Mouse (Mus musculus) liver, embryonic 11.5 days (tissue): ENCODE measurements around the gene Mettl25. TPM values are rescaled to one million over a fixed set of nuclear protein-coding genes. Genes with fewer than 3 reads are reported as not detected.
A peak's percentile ranks its signal among the peaks of the same experiment; 100 is the strongest.

Experiments used
- ATAC-seq: fragments of 200-750 bp; cut with Nextera tagmentation; replicated peaks from 2 replicates; pipeline ENCODE4 v1.8.0; 2017; ENCODE audit warnings: moderate number of reproducible peaks, mild to moderate bottlenecking, moderate TSS enrichment, moderate library complexity; ENCODE audit not compliant: low FRiP score
- DNase-seq: peaks from one replicate; pipeline ENCODE4 v3.0.0-alpha.2; 2017; ENCODE audit warnings: low spot score
- H3K27ac ChIP-seq: fragments of 300-500 bp; sonication (generic); 2 replicates; pipeline ENCODE4 v1.5.1; 2014; ENCODE audit warnings: mild to moderate bottlenecking, low read depth, low read length, control low read depth
- H3K27me3 ChIP-seq: fragments of 300-500 bp; sonication (generic); replicated peaks from 2 replicates; pipeline ENCODE4 v1.6.1; 2014; ENCODE audit warnings: low read length, mixed read lengths; ENCODE audit not compliant: control insufficient read depth, insufficient read depth
- H3K36me3 ChIP-seq: fragments of 300-500 bp; sonication (generic); 2 replicates; pipeline ENCODE4 v1.6.1; 2014; ENCODE audit warnings: mild to moderate bottlenecking, low read length, moderate library complexity, mixed read lengths; ENCODE audit not compliant: control insufficient read depth, insufficient read depth
- H3K4me1 ChIP-seq: fragments of 300-500 bp; sonication (generic); replicated peaks from 2 replicates; pipeline ENCODE4 v1.6.1; 2014; ENCODE audit warnings: low read length, mixed read lengths; ENCODE audit not compliant: control insufficient read depth, insufficient read depth
- H3K4me2 ChIP-seq: fragments of 300-500 bp; sonication (generic); 2 replicates; pipeline ENCODE4 v1.6.1; 2014; ENCODE audit warnings: mild to moderate bottlenecking, control low read depth, moderate library complexity
- H3K4me3 ChIP-seq: fragments of 300-500 bp; sonication (generic); 2 replicates; pipeline ENCODE4 v1.5.1; 2014; ENCODE audit warnings: low read depth, low read length, control low read depth
- H3K9ac ChIP-seq: fragments of 300-500 bp; sonication (generic); 2 replicates; pipeline ENCODE4 v1.6.1; 2014; ENCODE audit warnings: low read depth, low read length, control low read depth
- H3K9me3 ChIP-seq: fragments of 300-500 bp; sonication (generic); 2 replicates; pipeline ENCODE4 v1.6.1; 2016; ENCODE audit warnings: low read length, inconsistent platforms, mixed read lengths; ENCODE audit not compliant: control insufficient read depth
- WGBS: fragments of 180-500 bp; shearing (Covaris S2); extraction: QIAGEN DNeasy Blood & Tissue Kit; methylation state at CpG from one replicate; pipeline ENCODE4 v1.1.7; 2014; 5-methylcytosine and 5-hydroxymethylcytosine counted together
- polyA plus RNA-seq: library from polyadenylated mRNA; unstranded; fragments of >200 nt; fragmentation: Nextera tagmentation; extraction: Ambion mirVana; gene quantifications from 2 replicates; pipeline ENCODE4 v1.2.1, GENCODE M21; 2014

Mettl25 gene
- 13.1 and 13.3 TPM in 2 replicates for polyA plus RNA-seq

DNA sequence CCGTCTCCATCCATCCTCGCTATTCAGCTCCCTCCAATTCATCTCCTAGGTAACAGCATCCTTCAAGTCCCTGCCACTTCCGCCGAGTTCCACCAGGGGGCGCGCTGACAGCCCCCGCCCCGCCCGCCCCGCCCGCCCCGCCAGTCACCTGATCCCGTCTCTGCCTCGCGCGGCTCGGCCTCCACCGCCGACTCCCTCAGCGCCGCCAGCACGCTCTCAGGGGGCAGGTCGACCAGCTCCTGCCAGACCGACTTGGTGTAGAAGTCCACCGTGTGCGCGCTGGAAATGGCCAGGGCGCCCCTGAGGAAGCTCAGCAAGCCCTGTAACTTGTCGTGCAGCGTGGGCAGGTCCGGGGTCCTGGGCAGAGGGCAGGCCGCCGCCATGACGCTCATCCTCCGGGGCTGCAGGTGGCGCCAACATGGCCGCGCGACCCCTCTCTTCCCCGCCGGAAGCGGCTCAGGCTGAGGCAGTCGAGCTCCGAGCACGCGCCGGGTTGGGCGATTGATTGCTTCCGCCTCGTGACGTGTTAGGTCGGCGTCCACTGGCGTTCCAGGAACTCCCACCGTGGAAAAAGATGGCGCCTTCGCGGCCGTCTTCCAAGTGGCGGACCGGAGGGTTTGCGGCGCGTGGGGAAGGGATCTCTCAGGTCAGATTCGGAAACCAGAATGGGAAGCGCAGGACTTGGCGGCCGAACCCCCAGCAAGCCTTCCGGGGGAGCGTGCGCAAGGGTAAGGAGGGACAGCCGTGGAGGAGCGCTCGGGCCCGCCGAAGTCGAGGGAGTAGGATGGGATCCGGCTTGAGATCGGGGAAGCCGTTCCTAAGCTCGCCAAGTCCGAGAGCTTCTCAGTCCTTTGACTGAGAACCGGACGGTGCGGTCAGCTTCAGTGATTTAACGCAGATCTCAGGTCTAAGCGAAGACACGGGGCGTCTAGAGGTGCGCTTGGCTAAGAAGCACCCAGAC lies at the start of gene Mettl25, which contains the start of gene Ccdc59:
Gene Mettl25, minus strand, starts transcription at position 453 of the 961 bp plus-strand sequence.
Gene Ccdc59, plus strand, starts transcription at position 140 of the 961 bp plus-strand sequence.
- Histone ChIP-seq H3K27ac (peak within 1 kb of the TSS; percentile 80), H3K9ac (peak within 1 kb of the TSS; percentile 78), H3K4me3 (peak within 1 kb of the TSS; percentile 84), H3K36me3 (peaks cover 11% of the 10 kb centered on the region), H3K4me1 (peaks cover 2% of the 10 kb centered on the region), H3K27me3 (no peaks in the 10 kb centered on the region), H3K9me3 (no peaks in the 10 kb centered on the region), H3K4me2 (peak within 1 kb of the TSS; percentile 78)
- DNase-seq (peak; percentile 95), ATAC-seq (peak; percentile 96)
- under 1% methylated on average over 84 of the region's 90 CpGs for WGBS

DNA sequence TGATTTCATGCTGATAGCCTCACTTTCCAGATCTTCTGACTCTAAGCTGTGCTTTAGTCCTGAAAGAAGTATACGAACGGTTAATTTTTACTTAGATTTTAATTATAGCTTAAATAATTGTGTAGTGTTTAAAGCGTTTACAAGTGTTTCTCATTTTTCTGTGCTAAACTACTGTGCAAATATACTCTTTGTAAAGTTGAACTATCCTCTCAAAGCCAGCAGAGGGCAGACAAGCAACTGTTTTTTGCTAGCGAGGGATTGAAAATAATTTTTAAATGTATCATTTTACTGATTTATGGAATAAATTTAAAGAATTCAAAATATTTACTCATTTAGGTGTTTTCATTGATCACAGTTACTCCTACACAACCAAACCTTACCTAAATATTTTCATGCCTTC lies 26.1 kb upstream of the Mettl25 start:
- Histone ChIP-seq H3K27me3 (no peaks in the 10 kb centered on the region), H3K4me1 (no peaks in the 10 kb centered on the region), H3K9me3 (no peaks in the 10 kb centered on the region), H3K36me3 (no peaks in the 10 kb centered on the region), H3K4me2 (no peak overlapping the region), H3K9ac (no peak overlapping the region), H3K4me3 (no peak overlapping the region), H3K27ac (no peak overlapping the region)
- ATAC-seq (no peak), DNase-seq (no peak)
- WGBS, result 54% methylated on average over 4 of the region's 4 CpGs

DNA sequence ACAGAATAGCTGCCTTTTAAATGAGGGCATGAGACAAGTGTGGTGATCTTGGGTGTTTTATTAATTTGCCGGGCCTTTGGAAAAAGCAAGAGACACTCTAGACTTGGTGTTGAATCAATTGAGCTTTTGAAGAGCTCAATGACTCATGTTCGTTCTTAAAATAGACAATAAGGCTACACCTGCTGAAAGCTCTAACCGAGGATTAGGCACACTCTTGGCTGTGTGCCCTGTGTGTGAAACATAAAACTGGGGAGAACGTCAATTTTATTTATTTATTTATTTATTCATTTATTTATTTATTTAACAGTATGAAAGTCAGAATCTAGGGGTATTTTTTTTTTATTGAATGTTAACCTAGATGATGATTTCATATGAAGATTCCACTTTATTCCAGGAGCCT lies 10.0 kb upstream of the Mettl25 start:
- DNase-seq (no peak), ATAC-seq (no peak)
- Histone ChIP-seq H3K9ac (no peak overlapping the region), H3K4me3 (no peak overlapping the region), H3K4me2 (no peak overlapping the region), H3K9me3 (no peaks in the 10 kb centered on the region), H3K4me1 (no peaks in the 10 kb centered on the region), H3K27ac (no peak overlapping the region), H3K27me3 (no peaks in the 10 kb centered on the region), H3K36me3 (peaks cover 8% of the 10 kb centered on the region)
- 83% methylated on average over 4 of the region's 4 CpGs for WGBS

DNA sequence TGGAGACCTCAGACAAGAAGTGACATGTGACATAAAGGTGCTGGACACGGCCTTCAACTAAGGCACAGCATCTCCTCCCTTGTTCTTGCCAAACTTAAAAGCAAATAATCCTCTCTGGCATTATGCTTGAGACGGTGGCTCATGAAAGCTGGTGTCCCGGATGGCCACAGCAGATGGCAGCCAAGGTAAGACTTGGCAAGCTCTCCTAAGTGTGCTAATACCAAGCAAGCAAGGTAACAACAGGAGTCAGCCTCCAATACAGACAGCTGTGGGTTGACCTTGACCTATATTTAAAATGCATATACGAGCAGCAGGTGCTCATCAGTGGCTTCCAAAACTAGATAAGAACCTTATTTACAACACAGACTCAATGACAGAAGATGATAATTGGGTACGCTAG lies 9.1 kb upstream of the Mettl25 start:
- Histone ChIP-seq H3K36me3 (peaks cover 11% of the 10 kb centered on the region), H3K4me2 (no peak overlapping the region), H3K4me1 (no peaks in the 10 kb centered on the region), H3K9ac (no peak overlapping the region), H3K9me3 (no peaks in the 10 kb centered on the region), H3K27ac (no peak overlapping the region), H3K27me3 (no peaks in the 10 kb centered on the region), H3K4me3 (no peak overlapping the region)
- DNase-seq (no peak), ATAC-seq (no peak)
- WGBS, result 83% methylated on average over 5 of the region's 5 CpGs

DNA sequence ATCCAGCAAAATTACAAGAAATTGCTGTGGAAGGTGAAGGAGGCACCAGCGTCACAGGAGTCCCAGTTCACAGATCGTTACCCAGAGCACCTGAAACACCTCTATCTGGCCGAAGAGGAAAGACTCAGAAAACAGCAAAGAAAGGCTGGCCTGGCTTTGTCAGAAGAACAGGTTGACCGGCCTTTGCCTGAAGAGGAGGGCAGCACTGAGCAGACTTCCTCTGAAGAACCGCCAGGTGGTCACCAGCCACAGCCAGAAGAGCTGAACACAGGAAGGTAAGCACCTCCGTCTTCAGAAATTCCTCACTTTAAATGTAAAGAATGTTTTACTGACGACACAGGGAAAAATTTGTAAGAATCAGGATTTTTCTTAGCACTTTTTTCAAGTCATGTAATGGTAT lies 1.4 kb upstream of the Mettl25 start:
- Histone ChIP-seq H3K27me3 (no peaks in the 10 kb centered on the region), H3K4me1 (peaks cover 2% of the 10 kb centered on the region), H3K27ac (no peak overlapping the region), H3K36me3 (peaks cover 11% of the 10 kb centered on the region), H3K9me3 (no peaks in the 10 kb centered on the region), H3K4me3 (peak overlapping the region; percentile 84), H3K9ac (no peak overlapping the region), H3K4me2 (peak overlapping the region; percentile 78)
- 80% methylated on average over 7 of the region's 7 CpGs for WGBS
- ATAC-seq (no peak), DNase-seq (no peak)

DNA sequence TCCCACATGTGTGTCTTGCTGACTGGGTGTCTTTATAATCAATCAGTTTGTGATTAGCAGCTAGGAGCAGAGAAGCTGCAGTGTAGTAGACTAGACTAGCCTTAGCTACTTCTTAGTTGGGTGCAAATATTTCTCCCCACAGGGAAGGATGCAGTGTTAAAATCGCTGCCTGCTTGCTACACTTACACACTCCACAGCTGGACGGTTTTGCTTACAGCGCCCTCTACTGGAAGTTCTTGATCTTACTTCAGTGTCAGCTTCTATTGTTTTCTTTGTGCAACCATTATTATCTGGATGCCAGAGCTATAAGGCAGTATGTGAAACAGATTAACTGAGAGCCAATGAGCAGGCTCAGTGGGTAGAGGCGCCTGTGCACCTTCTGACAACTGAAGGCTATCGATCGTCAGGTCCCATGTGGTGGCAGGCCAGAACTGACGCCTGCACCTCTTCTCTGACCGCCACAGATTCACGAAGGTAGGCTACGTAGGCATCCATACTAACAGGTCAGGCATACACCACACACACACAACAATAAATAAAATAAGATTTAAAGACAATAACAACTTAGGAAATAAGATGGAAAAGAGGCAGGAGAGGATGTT lies 6.5 kb downstream of the Mettl25 start:
- Histone ChIP-seq H3K4me3 (no peak overlapping the region), H3K27me3 (no peaks in the 10 kb centered on the region), H3K4me2 (no peak overlapping the region), H3K36me3 (no peaks in the 10 kb centered on the region; the same call in 1 of the 2 replicates), H3K9ac (no peak overlapping the region), H3K27ac (no peak overlapping the region), H3K4me1 (no peaks in the 10 kb centered on the region), H3K9me3 (no peaks in the 10 kb centered on the region)
- 63% methylated on average over 10 of the region's 10 CpGs for WGBS
- DNase-seq (no peak), ATAC-seq (peak; percentile 53)

DNA sequence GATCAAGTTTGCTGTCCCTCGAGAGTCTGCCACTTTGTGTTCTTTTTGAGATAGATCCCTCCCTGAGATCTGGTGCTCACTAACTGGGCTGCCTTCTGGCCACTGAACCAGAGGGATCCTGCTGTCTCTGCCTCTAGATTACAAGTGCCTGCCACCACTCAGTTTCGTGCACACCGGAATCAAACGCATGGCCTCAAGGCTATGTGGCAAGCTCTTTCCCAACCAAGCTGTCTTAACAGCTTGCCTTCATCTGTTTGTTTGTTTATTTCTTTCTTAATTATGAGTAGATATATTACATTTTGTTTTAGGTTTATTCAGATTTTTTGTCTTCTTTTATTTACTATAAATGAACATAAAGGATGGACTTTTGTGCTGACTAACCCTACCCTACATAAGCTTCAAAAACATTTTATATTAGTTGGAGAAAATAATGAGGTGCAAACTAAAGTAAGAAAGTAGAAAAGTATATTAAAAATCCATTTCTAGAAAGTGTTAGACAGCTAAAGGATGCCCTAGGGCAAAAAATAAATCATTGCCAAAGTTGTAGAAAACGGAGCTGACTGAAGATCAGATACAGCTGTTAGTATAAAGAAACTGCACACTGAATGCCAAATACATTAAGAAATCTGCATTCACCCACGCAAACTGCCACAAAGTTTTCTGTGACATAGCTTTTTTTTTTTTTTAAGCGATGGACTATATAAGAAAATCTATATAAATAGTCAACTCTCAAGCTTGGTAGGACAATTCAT lies 34.7 kb downstream of the Mettl25 start:
- ATAC-seq (no peak), DNase-seq (no peak)
- Histone ChIP-seq H3K27ac (no peak overlapping the region), H3K27me3 (no peaks in the 10 kb centered on the region), H3K4me1 (no peaks in the 10 kb centered on the region), H3K4me2 (no peak overlapping the region), H3K36me3 (no peaks in the 10 kb centered on the region), H3K4me3 (no peak overlapping the region), H3K9ac (no peak overlapping the region), H3K9me3 (no peaks in the 10 kb centered on the region)
- WGBS, result 85% methylated on average over 7 of the region's 7 CpGs

DNA sequence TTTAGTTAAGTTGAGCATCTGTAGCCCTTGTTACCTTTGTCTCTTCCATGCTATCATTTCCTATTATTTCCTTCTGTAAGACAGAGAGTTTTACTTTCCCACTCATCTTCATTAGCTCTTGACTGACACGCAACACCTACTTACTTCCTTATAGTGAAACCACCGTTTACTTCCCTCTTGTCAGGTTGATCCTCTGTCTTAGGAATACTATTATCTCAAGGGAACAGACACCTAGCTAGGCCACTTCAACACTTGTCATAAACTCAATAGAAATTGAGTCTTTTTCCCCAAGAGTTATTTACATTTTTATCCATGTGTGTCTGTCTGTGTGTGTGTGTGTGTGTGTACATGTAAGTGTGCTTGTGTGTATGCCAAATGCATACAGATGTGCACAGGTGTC lies 37.7 kb downstream of the Mettl25 start:
- Histone ChIP-seq H3K4me3 (no peak overlapping the region), H3K4me2 (no peak overlapping the region), H3K9ac (no peak overlapping the region), H3K27me3 (no peaks in the 10 kb centered on the region), H3K4me1 (no peaks in the 10 kb centered on the region), H3K36me3 (no peaks in the 10 kb centered on the region), H3K27ac (no peak overlapping the region), H3K9me3 (no peaks in the 10 kb centered on the region)
- DNase-seq (no peak), ATAC-seq (no peak)
- 70% methylated on average over 2 of the region's 2 CpGs for WGBS
